Mouse (Mus musculus): ENCODE measurements around the gene Sptlc3.

GRCm38 (mm10) chr2:139561966-139562505 lies 68.3 kb downstream of the Sptlc3 start:
- no peak for TF ChIP-seq CTCF (IDR thresholded peaks at IDR 0.05; ENCODE audit: low read depth, low read length)
- TF ChIP-seq POLR2A (IDR thresholded peaks at IDR 0.05; ENCODE audit: borderline replicate concordance, low read depth, low read length) = no peak

Data from bone marrow macrophage, adult 2 months (primary cell).